Mouse (Mus musculus): ENCODE measurements at regions not wholly inside any gene's neighbourhood (a gene's known extent, or its start where the extent isn't known, plus 50 kb on each side); places are given as distances from the start of the nearest gene placed in this dataset.

DNA sequence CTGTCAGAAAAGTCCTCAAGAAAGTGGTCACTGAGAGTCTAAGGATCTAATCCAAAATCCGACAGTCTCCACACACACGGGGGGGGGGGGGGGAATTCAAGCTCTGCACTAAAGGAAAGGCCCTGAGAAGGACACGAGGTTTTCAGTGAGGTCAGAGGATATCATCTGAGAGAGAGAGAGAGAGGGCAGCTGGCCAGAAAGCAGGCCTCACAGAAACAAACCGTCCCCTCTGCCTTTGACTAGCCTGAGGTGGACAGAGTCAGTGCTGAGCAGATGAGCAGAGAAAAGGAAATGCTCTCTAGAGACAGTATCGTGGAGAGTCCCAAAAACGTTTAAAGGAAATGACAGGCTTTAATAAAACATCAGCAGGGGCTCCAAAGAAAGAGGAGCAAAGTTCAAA, 282.0 kb downstream of the Gm49356 start:
- DNase-seq (ENCODE audit: low spot score) = no peak

DNA sequence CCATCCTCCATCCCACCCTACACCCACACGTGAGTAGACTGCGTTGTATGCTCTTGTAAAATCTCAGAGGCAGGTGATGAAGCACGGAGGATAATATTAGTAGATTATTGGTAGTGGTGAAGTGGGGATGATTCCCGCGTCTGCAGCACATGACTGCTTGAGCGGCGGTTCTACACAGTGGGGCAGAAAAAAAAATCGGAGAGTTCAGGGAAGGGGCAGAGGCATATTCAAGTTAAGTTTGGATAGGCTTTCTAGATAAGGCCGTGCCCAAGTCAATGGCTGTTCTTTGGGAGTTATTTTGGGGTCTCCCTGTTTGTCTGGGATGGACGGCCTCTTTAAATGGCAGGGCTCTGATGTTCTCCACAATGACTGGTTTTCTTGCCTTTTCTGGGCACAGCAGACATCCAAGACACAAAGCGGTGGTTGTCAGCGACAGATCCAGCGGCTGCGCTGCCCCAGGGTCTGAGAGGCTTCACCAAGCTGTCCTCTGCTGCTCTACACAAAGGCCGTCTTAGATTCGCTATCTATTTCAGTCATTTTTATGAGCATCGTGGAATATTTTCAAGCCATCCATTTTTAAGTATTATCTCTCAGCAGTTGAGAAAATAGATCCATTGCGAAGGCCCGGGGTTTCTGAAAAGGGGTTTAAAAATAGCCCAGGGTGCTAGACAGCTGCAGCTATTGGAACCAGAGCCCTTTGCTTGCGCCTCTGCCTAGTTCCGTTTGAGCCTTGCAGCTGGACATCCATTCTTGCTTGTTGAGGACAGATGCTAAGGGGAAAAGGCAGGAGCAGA, 284.6 kb downstream of the Gm49356 start:
- DNase-seq (ENCODE audit: low spot score) = no peak

DNA sequence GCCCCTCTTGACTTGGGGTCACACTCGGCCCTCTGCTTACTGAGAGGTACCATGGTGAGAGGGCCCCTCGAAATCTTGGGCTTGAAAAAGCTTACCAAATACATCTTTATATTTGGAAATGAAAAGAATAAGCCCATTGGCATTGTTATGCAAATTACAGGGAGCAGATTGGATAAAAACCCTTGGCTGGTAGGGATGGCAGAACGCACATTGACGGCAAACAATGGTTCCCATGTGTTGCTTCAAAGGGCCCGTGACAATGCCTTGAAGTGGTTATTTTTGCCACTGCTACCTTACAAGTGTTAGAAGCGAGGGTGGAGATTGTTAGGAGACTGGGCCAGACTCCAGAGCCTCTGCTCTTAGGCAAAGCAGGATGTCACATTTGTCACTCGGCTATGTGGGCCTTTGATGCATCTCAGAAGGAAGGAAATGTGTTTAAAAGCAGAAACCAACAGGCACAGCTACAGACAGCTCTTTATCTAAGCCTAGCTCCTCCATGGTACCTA, 285.2 kb downstream of the Gm49356 start:
- DNase-seq (ENCODE audit: low spot score) = no peak

DNA sequence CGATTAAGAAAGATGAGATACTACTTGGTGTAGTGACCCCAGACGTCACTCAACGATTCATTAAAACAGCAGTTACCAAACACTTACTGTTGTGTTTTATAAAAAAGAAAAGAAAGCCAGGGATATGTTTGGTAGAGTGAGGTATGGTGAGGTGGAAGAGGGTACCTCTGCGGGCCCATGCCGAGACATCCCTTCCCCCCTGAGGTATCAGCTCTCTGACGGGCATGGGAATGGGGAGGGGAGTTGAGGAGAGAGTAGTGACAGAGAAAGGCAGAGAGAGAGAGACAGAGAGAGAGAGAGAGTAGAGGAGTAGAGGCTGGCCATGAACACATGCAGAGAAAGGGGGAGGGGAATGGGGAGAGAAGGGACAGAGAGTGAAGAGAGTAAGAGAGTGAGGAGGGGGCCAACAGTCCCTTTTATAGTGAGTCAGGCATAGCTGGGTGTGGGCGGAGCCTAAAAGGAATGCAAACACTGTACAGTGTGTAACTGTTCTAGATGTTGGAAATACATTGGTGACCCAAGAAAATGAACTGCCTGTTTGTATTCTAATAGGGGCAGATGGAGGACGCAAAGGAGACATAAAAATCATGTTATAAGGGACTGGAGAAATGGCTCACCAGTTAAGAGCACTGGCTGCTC, 285.9 kb downstream of the Gm49356 start:
- no peak for DNase-seq (ENCODE audit: low spot score)

DNA sequence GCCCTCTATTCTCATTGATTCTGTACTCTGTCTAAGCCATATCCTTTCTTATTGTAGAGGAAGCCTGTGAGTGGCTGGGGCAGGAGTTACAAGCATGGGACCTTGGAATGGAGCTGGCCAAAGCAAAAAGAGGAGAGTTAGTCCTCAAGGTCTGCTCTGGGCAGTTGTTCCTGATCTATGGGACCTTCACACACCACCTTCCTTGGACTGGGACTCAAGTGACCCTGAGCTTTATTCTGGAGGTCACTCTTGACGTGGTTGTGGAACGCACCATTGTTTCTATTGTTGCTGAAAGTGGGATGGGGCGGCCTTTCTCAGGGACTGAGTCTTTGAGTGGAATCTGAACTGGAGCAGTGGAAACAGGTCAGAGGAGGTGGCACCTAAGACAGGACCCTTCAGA, 291.0 kb downstream of the Gm49356 start:
- no peak for DNase-seq (ENCODE audit: low spot score)

DNA sequence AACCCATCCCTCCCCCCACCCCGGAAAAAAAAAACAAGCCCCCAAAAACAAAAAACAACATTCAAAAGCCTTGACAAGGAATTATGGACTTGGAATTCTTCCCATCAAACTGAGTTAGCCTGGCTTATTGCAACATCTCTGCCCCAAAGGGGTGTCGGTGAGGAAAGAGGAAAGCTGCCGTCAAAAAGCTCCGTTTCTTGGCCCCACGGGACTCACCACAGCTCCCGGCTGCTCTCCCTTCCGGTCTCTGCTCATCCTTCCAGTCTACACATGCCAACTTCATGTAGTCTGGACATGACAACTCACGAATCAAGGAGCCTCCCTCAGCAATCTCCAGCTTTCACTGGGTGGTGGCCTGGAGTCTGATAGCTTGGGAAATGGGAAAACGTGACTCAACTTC, 295.4 kb downstream of the Gm49356 start:
- DNase-seq (ENCODE audit: low spot score) = no peak

DNA sequence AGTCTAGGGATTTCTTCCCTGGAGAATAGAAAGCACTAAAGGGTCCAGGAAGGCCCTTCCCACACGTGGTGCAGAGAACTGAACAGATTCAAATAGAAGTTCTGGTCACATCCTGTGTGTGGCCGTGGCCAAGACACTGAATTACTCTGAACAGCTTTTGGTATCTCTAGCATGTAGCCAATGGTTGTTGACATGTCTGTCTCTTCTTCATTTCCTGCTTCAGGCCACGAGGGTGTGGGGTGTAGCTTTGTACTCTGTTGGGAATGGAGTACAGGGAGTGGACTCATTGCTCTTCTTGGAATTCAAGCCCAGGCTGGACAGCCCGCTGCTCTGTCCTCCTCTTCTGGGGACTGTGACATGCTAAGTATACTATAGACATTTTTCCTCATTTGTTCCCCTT, 298.5 kb downstream of the Gm49356 start:
- no peak for DNase-seq (ENCODE audit: low spot score)

DNA sequence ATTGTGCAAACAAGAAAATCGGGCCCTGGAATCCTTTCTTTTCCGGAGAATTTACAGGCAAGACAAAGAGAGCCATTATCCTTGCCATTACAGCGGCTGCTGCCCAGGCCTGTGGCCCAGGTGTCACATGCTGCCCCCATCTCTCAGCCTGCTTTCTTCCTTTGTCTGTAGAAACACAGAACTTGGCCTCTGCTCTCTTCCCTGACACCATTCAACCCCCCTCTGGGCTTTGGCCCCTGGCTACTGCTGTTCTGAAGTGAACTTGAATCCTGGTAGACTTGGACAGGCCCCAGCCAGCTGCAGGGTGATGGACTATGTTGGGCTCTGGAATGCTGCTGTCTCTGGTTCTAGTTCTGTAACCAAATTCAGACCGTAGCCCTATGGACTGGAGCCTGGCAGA, 299.3 kb downstream of the Gm49356 start:
- DNase-seq (ENCODE audit: low spot score) = no peak

DNA sequence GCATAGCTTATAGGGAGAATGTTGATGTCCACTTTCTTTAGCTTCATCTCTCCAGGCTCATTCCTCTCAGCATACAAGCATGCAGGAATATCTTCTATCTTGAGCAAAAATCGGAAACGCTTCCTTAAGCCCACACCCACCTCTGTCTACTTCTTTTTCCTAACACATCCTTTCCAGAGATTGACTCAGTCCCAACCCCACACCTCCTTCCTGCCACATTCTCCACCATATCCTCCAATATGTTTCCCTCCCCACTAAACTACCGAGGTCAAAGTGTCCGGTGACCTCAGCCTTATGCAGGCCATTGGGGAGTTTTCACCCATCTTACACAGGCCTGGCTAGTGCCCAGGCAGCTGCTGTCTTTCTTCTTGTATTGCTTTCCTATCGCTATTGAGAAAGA, 301.4 kb downstream of the Gm49356 start:
- no peak for DNase-seq (ENCODE audit: low spot score)

DNA sequence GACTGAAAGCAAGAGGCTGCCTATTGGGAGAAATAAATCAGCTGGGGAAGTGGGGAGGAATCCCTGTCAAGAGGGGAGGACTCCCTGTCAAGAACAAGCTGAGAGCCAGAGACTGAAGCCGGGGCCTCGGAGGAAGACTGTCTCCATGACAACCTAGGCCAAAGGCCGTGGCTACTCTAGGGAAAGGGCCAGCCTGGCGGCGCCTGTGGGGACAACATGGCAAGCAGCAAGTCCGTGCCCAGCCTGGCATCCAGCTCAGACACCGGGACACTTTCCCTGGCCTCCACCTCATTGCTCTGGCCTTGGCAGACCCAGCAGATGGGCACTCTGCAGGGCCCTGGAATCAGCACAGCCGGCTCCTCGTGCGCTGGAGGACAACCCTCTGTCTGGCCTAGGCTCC, 305.3 kb downstream of the Gm49356 start:
- DNase-seq (ENCODE audit: low spot score) = peak; percentile 73

DNA sequence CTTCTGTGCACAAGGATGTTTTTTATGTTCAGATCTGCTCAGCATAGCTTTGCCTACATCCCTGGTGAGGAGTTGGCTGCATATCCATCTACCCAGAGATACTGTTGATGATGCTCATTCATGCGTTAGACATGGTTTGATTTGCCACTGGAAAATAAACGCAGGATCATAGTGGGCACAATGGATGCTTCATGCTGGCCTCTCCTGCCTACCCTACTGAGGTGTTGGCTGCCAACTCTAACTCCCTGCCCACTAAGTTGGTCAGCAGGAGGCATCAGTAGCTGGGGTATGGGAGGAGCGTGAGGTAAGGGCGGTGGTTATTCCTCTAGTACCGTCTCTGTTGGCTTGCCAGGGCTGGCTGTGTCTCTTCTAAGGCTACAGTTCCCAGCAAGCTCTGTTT, 307.3 kb downstream of the Gm49356 start:
- DNase-seq (ENCODE audit: low spot score) = no peak

DNA sequence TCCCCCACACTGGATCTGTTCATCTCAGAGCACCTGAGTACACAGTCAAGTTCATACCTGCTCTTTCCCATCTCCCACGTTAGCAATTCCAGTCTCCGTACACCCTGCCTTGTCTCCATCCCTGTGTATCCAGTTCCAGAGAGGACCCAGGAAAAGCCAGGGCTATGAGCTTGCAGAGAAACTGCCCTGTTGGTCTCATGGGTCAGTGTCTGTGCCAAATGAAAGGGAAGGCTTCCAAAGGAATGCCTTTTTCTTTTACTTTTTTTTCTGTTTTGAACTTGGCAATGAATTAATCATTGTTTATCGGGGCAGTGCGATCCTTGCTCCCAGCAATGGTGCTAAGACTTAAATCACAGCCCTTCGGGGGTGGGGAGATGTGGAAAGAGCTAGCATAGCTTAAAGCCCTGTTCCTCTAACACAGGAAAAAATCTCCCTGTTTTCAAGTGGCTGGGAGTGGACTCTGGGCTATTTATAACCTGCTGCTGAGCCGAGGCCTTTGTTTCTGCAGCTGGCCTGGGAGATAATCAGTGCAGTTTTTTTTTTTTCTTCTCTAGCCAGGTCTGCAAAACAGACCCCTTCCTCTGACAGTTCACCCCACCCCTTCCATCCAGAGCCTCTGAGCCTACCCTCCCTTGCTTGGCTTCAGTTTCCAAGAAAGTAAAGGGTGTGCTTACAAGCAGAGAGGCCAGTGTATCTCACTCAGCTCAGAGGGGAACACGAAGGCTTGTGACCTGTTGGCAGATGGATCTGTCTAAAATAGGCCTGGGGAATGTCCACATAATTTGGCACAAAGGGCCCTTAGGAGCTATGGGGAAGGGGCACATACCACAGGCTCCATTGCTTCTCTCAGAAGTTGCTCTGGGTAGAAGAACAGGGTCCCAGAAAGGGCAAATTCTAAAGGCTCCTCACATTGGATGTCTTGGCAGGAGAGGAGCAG, 308.6 kb downstream of the Gm49356 start:
- DNase-seq (ENCODE audit: low spot score) = peak; percentile 51

DNA sequence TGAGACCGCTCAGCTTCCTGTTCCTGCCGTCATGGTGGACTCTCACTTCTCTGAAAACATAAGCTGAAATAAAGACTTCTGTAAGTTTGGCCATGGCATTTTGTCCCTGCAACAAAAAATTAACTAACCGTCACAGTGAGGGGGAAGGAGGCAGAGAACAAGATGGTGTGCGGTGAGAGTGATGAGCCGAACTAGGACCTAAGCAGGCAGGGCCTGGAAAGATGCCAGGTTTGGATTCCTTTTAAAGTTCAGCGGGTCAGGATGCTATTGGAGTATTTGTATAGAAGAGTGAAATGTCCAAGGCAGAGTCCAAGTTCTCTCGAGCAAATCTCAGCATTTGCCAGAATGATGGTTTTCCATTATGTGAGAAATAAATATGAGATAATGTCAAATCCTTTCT, 312.3 kb downstream of the Gm49356 start:
- no peak for DNase-seq (ENCODE audit: low spot score)

DNA sequence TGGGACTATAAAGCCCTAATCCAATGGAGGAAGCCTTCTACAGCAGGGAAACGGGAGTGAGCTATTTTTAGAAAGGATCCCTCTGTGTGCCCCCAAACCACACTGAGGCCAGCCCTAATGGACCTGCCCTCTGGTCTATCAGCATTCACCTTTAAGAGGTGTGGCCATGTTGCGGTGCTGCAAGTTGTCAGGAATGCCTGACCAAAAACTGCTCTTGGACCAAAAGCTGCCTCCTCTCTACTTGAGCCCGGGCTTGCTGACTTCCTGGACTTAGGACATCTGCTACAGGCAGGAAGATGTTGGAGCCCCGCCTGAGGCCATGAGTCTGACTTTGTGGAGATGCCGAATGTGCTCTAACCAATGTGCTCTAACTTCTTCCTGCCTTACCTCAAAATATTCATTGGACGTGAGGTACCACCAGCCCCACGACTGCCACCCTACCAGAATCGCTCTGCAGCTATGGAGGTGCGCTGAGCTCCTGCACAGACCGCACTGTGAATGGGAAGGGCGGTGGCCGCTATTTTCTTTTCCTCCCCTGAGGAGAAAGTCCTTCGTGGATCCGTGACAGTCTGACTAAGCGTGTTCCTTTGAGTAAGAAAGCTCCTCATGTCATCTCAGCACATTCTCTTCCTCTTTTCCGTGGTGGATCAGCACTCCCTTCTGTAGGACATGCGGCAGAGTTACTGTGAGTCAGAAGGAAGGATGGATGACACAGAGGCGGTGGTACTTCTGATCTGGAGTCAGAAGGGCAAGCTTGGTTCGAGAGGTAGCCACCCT, 313.0 kb downstream of the Gm49356 start:
- DNase-seq (ENCODE audit: low spot score) = no peak

DNA sequence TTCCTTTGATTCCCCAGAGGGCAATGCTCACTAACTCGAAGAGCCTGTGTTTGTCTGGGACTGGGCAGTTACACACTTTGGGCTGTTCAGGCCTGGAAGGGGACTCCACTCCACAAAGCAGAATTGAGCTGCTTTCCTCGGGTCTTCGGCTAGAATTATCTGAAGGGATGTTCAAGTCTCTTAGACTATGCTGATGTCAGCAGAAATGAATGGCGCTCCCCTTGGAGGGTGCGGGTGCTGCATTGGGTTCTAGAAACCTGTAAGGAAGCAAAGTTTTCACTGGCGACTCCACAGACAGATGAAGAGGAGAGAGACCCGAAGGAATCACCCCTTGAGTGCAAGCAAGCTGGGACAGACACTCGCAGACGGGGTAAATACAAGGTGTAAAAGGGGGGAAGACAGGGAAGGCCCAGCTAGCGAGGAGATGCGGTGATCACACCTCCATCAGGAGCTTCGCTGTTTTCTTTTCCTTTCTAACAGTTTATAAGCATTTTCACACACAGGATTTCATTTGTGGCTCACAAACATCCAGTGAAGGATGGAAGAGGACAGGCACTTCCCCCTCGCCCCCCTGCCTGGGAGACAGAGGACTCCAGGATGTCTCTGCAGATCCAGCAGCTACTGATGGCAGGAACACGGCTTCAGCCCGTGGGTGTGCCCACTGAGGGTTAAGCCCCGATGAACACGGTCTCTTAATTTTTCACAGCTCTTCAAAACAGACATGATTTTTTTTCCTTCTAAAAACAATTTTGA, 314.2 kb downstream of the Gm49356 start:
- no peak for DNase-seq (ENCODE audit: low spot score)

DNA sequence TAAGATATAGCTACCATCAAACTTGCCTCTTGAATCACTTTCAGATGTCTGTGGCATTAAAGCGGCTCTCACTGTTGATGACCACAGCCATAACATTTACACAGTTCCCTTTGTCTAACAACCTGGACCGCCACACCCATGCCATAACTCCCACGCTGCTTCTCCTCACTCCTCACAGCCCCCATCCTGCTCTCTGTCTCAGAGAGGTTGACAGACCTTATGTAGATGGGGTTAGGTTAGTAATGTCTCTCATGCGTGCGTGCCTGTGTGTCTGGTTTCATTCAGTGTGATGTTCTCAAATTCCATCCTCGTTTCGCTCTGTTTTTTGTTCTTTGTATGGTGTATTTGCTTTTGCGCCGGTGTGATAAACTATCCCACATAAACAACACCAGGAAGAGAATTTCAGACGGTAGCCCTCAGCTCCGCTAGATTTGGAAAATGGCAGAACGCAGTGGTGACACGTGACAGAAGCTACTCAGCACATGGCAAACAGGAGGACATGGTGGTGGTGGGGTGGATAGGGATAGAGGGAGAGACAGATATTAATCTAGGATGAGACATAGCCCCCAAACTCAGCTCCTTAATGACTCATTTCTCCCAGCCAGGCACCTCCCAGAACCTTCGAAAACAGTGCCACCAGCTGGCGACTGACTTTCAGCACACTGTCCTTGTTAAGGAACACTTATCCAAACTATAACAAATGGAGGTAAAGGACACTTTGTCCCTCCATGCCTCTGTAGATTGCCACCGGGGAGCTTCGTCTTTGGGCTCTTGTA, 314.9 kb downstream of the Gm49356 start:
- peak; percentile 48 for DNase-seq (ENCODE audit: low spot score)

DNA sequence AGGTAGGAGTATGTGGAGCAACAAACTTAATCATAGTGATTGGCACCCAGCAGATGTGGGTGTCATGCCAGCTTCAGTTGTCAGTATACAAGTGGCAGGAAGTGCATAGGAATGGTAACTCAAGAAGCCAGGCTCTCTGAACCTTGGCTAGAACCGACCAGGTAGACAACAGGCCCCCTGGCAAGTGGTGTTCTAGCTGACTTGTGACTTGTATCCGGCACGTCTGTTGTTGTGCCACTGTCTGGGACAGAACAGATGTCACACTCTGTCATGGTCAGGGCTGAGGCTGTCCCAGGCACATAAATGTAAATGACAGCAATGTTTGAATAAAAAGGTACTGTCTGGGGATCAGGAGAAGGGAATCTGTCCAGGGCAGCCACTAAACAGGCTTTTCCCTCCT, 316.0 kb downstream of the Gm49356 start:
- DNase-seq (ENCODE audit: low spot score) = no peak

DNA sequence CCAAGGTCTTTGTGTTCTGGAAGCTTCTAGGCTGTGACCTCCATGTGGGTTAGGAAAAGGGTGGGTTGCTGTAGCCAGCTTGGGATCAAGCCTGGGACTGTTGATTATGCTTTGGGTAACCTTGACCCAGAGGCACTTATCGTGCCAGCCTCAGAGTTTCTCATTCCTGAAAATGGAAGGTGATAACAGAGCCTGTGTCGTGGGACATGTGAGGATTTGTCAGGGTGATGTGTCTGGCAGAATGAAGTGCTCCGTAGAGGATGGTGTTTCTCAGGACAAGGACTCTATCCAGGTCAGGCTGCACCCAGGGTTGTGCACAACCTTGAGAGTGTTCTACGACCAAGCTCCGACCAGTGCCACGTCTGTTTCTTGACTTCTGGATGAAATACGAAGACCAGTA, 316.4 kb downstream of the Gm49356 start:
- no peak for DNase-seq (ENCODE audit: low spot score)

DNA sequence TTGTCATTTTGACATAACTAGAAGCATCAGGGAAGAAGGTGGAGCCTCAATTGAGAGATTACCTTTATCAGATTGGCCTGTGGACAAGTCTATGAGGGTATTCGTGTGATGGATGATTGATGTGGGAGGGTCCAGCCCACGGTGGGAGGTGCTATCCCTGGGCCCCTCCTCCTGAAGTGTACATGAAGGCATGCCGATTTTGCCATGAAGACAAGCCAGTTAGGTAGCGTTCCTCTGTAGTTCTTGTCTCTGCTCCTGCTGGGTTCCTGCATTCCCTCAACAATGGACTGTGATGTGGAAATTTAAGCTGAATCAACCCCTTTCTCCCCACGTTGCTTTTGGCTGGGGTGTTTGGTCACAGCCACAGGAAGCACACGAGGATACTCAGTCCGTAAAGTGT, 317.5 kb downstream of the Gm49356 start:
- DNase-seq (ENCODE audit: low spot score) = no peak

DNA sequence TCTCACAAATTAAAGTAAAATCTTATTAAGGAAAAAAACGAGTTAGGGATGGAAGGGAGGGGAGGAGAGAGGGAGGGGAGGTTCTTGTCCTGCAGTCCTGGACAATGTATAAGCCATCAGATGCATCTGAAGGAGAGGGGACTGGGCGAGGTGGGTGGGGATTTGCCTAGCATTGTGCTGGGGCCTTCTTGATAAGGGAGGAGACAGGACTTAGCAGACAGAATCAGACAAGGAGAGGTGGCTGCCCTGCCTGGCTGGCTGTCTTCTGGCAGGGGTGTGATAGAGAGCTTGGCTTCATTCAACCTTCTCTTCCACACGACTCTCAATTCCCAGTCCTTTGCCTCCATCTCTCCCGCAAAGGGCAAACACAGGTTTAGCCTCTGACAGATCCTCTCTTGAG, 318.9 kb downstream of the Gm49356 start:
- DNase-seq (ENCODE audit: low spot score) = no peak
